In the genomic region with DNA sequence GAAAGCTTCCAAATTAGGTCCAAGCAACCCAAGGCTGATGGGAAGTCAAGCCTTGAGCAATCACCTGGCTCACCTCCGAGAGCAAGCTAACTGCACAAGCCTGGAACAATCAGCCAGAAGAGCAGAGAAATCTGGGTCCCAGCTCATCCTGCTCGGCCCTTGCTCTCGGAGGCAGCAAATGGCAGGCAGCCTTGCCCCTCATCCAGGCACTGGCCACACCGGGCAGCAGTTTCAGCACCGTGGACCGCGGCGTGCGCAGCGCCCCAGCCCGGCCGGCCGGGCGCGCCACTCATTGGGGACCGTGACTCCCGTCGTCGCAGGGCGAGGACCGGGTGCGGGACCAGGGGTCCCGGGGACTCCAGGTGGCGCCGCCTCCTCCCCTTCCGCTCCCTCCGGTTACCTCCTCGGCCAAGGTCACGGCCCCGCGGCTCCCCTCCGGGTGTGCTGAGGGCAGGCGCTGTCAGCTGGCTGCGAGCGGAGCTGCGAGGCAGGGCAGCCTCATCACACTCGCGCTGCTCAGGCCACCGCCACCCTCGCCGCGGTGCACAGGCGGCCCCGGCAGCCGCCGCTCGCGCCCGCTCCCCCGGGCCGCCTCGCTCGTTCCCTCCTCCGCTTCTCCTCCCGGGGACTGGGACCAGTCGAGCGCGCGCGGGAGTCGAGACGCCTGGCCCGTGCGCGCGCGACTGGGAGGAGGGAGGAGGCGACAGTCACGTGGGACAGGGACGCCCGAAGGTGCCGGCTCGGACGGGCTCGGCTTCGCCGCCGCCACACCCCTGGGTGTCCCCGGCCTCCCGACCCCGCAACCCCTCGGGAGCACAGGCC, we compare ENCODE assay signal across 8 mouse cellular contexts. TPM values are rescaled to one million over a fixed set of nuclear protein-coding genes. Genes with fewer than 3 reads are reported as not detected.
DNase-seq lines count a peak whose midpoint lies in the region; ATAC-seq and TF ChIP-seq lines count a peak whose summit lies in the region.

A gene (minus strand): TSS at position 640 of the 822 bp plus-strand sequence.

- intact Hi-C loops in left cerebral cortex, postnatal 14 days (cut with DNase I) = loop anchor here (10.0 kb wide), 1 partner anchor 367 kb away; no protein-coding TSS in a partner anchor

- under 1% methylated on average over 64 of the region's 82 CpGs for WGBS in intestine, embryonic 15.5 days

- peak; percentile 44; the same call in 1 of the 2 replicates for TF ChIP-seq POLR2A in cortical plate, adult 2 months (IDR thresholded peaks at IDR 0.05; ENCODE audit: extremely low read depth, insufficient read depth, low read length)

- H3K4me1 ChIP-seq in cortical plate, adult 2 months (ENCODE audit: control insufficient read depth, insufficient read depth, low read length) = peaks cover 5% of the 10 kb centered on the region
- H3K4me1 ChIP-seq in intestine, embryonic 15.5 days (replicated peaks) = 0 out of 2 replicates have a peak, but pooled peaks cover 4% of the 10 kb centered on the region
- peaks cover 10% of the 10 kb centered on the region for H3K4me1 ChIP-seq in megakaryocyte, embryonic 14.5 days

- ATAC-seq in intestine, embryonic 15.5 days = peak; percentile 94

- peak within 1 kb of the TSS; percentile 45 for H3K9ac ChIP-seq in intestine, embryonic 15.5 days

- peak within 1 kb of the TSS; percentile 100 for H3K4me2 ChIP-seq in intestine, embryonic 15.5 days (replicated peaks)

- peak within 1 kb of the TSS; percentile 90 for H3K27ac ChIP-seq in cortical plate, adult 2 months (ENCODE audit: insufficient read depth, low read length)
- H3K27ac ChIP-seq in intestine, embryonic 15.5 days = no peak within 1 kb of the TSS

- TF ChIP-seq CTCF in cortical plate, adult 2 months (IDR thresholded peaks at IDR 0.05; ENCODE audit: extremely low read depth, insufficient read depth, low read length) = no peak

- H3K36me3 ChIP-seq in intestine, embryonic 15.5 days = no peaks in the 10 kb centered on the region
- H3K36me3 ChIP-seq in megakaryocyte, embryonic 14.5 days (replicated peaks; ENCODE audit: low read length) = no peaks in the 10 kb centered on the region

- no peaks in the 10 kb centered on the region for H3K9me3 ChIP-seq in intestine, embryonic 15.5 days
- peaks cover 21% of the 10 kb centered on the region for H3K9me3 ChIP-seq in megakaryocyte, embryonic 14.5 days

- H3K4me3 ChIP-seq in cortical plate, adult 2 months (ENCODE audit: insufficient read depth, low read length) = peak within 1 kb of the TSS; percentile 75
- H3K4me3 ChIP-seq in intestine, embryonic 15.5 days (replicated peaks) = peak within 1 kb of the TSS; percentile 63
- peak within 1 kb of the TSS; percentile 87 for H3K4me3 ChIP-seq in megakaryocyte, embryonic 14.5 days (replicated peaks)

- H3K27me3 ChIP-seq in intestine, embryonic 15.5 days (replicated peaks) = peaks cover 13% of the 10 kb centered on the region
- H3K27me3 ChIP-seq in megakaryocyte, embryonic 14.5 days (replicated peaks) = peaks cover 22% of the 10 kb centered on the region

- DNase-seq in adrenal gland, adult 2 months = peak; percentile 86
- DNase-seq in gastrocnemius, postnatal 25 days = peak; percentile 30
- DNase-seq in left cerebral cortex, postnatal 14 days (ENCODE audit: low spot score in 2 of 2) = peak; percentile 65 to 81
- peak; percentile 82 for DNase-seq in right cerebral cortex, postnatal 14 days
- peak; percentile 33 for DNase-seq in yolk sac, embryonic 10.5 days (ENCODE audit: low spot score)

RNA-seq across cellular contexts. Expression of the gene that starts here (rescaled TPM):
- total RNA-seq in adrenal gland, adult 2 months (2021) = 10 to 100 TPM; 22.3 TPM
- 2.1 and 2.7 TPM in 2 replicates for polyA plus RNA-seq in adrenal gland, adult 2 months (2012; rRNA removed)
- 90.9 and 97.6 TPM in 2 replicates for polyA plus RNA-seq in cortical plate, adult 2 months (2012; rRNA removed)
- total RNA-seq in gastrocnemius, postnatal 25 days (2021) = under 1 TPM; 0.15 to 0.24 TPM
- 1.6 and 1.8 TPM in 2 replicates for polyA plus RNA-seq in intestine, embryonic 15.5 days (2015; fragmentation: Nextera tagmentation; extraction: Ambion mirVana)
- total RNA-seq in left cerebral cortex, postnatal 14 days (2021) = 100 to 1,000 TPM; 108 to 116 TPM
- not detected in 2 replicates for polyA plus RNA-seq in megakaryocyte, embryonic 14.5 days (2012; ENCODE audit: insufficient read depth, low replicate concordance)

Comparison
In these comparisons a context has a peak if more than half of its experiments do, and no peak if none do; other contexts are left out.
1. RNA of the gene that starts here (total RNA-seq): 108 to 116 TPM in left cerebral cortex, postnatal 14 days and 22.3 TPM in adrenal gland, adult 2 months; 0.15 to 0.24 TPM in gastrocnemius, postnatal 25 days; every median in the first group is over 10 times any median in the second.
2. RNA of the gene that starts here (total RNA-seq): 108 to 116 TPM in left cerebral cortex, postnatal 14 days; 22.3 TPM in adrenal gland, adult 2 months; every median in the first group is over 4 times any median in the second.
3. RNA of the gene that starts here (polyA plus RNA-seq): 90.9 to 97.6 TPM in cortical plate, adult 2 months; 2.1 to 2.7 TPM in adrenal gland, adult 2 months, 1.6 to 1.8 TPM in intestine, embryonic 15.5 days and not detected in megakaryocyte, embryonic 14.5 days; every median in the first group is over 10 times any median in the second.
4. Peak in DNase-seq in gastrocnemius, postnatal 25 days; RNA of the gene not detected or under 1 TPM.
5. DNase-seq: peak in every context shown above with its lines; median percentile 86 in adrenal gland, adult 2 months; 82 in right cerebral cortex, postnatal 14 days; 73 in left cerebral cortex, postnatal 14 days; 33 in yolk sac, embryonic 10.5 days; 30 in gastrocnemius, postnatal 25 days.
6. Peak in every context shown above with its lines, with median percentiles within 50 percentile points of each other: H3K4me3 ChIP-seq.